Mouse (Mus musculus) right cerebral cortex, adult 18-20 months (tissue): ENCODE data around the gene Depdc1b.

Experiments
- DNase-seq: peaks from one replicate; pipeline ENCODE4 v3.0.0; 2022; ENCODE audit warnings: mixed read lengths

The Depdc1b gene

DNA sequence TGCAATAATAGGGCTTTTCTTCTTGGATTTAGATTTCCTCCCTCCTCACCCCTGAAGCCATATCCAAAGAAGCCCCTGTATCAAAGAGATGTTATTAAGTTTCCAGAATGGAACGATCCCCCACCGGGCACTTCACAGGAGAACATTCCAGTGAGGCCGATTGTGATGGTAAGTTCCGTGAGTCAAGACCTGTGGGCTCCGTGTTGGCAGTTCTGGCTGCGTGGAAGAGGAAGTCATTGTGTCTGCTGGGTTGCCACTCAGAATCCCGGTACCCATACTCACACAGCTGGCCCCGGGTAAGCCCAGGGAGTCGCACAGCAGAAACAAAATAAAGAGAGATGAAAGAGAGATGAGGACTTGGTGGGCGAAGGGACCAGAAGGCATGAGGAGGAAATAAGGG lies 41.2 kb downstream of the Depdc1b start:
- no peak for DNase-seq

DNA sequence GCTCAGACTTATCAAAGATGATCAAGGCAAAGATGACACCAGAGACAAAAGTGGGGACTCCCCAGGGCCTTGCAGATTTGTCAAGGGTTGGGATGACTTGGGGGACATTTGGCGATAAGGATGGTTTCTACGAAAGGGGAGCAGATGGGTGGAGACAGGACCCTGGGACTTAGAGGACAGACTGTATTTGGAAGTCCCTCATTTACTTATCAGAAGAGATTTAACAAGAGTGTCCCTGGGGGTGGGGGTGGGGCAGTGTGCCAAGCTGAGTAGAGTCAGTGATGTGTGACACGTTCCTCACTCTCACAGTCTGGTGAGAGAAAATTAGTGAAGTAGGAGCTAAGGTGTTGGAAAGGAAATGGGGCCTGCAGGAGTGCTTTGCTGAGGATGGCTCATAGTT lies 42.1 kb downstream of the Depdc1b start:
- no peak for DNase-seq

DNA sequence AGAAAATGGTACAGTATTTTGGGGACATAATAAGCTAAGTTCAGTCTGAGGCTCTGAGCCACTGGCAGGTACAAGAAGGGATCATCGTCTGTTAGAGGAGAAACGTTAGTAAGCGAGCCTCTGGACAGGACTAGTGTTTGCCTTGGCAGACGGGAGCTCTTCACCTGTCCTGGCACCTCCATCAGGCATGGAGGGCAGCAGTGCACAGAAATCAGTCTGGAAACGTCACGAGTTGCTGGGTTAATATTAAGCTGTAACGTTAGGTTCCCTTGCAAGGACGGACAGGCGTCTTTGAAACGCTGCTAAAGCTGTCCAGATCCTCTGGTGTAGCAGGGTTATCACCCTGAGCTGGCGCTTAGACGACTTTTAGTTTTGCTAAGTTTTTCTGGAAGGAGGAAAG lies 51.4 kb downstream of the Depdc1b start:
- no peak for DNase-seq

DNA sequence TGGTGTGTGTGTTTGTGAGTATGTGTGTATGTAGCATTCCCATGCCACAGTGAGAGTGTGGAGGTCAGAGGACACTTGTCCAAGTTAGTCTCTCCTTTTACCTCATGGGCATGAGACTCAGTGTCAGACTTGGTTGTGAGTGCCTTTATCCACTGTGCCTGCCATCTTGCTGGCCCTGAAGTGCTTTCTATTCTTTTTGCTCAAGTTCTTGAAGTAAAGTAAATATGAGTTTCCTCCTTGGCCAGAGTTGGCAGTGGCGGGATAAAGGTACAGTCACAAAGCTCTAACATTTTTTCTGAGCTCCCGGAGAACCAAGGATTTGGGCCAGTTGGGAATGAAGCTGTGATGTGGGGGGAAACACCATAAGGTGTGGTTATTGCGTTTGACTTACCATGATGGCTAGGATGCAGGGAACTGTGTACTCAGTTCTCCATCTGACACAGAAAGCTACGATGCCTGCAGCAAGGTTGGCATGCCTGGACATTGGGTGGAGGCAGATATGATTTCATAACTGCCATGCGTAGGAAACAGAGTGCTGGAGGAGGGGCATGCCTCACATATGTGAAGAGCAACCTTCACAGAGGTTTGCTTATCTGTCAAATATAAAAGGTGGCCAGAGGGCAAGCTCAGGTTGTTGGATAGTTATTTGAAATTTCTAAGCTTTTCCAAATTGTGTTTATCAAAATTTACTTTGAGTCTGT lies 54.3 kb downstream of the Depdc1b start:
- no peak for DNase-seq

DNA sequence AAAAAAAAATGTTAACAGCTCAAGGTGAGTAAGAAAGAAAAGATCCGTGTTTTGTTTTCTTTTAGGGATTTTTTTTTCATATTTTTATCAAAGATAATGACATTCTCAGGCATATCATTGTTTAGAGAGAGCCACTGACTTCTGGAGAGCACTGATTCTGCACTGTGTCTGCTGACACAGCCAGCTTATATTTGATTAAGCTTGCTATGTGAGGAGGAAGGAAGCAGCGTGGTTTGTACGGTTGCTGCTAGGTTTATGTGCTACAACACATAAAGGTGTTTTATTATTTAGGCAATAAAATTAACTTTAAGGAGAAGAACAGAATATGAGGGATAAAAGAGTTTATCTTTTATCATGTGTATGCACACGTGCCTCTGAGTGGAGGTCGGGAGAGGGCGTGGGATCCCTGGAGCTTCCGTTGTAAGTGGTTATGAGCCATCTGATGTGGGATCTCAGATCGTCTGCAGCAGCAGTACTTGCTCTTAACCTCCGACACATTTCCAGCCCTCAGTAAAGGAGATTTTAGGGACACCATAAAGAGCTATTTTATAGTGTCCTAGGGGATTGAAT lies 55.3 kb downstream of the Depdc1b start:
- no peak for DNase-seq

DNA sequence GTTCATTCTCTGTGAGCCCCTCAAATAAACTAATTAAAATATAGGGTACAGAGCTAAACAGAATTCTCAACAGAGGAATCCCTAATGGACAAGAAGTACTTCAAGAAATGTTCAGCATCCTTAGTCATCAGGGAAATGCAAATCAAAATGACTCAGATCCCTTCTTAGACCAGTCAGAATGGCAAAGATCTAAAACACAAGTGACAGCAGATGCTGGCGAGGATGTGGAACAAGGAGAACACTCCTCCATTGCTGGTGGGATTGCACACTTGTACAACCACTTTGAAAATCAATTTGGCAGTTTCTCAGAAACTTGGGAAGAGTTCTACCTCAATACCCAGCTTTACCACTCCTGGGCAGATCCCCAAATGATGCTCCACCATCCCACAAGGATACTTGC lies 57.1 kb downstream of the Depdc1b start:
- DNase-seq: peak; percentile 8

DNA sequence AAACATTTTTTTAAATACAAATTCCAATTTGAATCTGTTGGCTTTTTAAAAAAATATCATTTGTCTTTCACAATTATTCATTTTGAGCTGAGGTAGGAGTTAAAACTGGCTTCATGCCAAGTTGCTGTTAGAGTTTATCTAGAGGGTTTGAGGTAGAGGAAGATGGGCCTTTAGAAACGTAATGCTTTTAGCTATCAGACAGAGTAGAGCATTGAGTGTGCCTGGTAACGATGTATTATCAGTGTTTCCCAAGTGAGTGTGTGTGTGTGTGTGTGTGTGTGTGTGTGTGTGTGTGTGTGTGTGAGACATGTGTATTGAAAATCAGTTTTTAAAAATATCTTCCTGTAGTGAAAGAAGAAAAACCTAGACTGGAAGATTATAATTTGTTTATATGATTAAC lies 60.5 kb downstream of the Depdc1b start:
- no peak for DNase-seq

DNA sequence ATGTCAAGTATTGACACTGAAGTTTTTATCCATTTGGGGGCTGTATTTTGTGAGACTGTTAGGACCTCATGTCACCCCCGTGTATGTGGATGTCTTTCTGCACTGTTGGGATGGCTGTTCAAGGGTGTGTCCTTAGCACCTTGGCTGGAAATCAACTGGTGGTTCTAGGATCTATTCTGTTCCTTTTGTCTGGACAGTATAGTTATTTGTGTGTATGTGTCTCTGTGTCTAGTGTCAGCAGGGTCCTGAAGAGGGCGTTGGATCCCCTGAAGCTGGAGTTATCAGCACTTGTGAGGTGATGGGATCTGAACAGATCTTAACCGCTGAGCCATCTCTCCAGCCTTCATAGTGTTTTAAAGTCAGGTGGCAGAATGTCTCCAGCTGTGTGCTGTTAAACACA lies 65.0 kb downstream of the Depdc1b start:
- no peak for DNase-seq

DNA sequence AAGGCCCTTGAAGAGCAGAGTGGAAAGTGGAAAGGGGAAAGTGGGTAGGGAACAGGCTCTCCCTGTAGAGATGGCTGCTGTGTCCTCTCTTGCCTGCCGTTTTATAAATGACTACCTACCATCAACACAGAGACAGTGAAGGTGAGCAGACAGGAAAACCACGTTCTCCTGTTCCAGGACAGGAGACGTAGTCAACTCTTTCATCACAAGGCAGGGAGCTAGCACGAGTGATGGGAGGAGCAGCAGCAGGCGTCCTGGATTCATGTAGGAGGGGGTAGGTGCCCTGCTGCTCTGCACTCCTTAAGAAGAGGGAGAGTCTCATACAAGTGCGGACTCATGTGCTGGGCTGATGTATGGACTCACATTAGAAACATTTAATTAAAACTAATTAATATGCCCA lies 66.9 kb downstream of the Depdc1b start:
- DNase-seq: no peak

DNA sequence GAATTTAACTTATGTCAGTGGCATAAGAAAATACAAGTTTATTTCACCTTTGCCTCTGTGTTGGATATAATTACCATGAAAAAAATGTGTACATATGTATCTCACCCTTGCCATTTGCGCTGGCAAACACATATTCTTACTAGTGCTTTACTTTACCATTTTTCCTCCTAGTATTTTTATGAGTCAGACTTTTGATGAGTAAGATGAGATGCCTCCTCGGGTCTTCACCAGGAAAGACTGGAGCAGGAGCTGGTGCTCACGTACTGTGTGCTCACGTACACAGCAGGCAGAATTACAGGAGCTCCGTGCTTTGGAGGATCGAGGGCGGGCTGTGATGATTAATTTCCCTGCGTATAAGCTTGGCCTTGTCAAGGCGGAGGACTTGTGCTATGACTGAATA lies 69.9 kb downstream of the Depdc1b start:
- peak; percentile 30 for DNase-seq

DNA sequence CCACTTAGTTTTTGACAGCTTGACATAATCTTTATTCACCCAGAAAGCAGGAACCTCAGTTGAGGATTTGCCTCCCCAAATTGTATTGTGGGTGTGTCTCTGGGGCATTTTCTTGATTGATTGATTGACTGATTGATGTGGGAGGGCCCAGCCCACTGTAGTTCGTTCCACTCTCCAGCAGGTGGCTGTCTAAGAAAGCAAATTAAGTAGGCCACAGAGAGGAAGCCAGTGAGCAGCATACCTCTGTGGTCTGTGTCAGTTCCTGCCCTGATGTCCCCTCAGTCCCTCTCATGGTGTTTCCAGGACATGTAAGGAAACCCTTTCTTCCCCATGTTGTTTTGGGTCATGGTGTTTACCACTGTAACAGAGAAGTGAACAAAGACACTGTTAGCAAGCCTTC lies 74.4 kb downstream of the Depdc1b start:
- DNase-seq: peak; percentile 21

DNA sequence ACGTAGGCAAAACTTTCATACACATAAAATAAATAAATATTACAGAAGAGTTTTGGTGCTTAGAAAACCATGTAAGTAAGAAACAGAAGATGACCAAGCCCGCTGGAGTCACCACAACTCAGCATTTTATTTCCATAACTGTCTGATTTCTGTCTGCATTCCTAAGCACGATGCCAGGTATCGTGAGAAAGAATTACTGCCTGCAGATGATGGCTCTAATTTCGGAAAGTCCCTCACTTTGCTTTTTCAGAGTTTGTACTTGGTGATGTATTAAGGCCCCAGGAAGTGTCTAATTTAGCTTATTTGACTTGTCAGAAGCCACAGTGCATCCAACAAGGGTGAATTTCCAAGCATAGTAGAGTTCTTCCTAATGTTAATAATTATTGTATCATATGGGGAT lies 87.1 kb downstream of the Depdc1b start:
- no peak for DNase-seq

DNA sequence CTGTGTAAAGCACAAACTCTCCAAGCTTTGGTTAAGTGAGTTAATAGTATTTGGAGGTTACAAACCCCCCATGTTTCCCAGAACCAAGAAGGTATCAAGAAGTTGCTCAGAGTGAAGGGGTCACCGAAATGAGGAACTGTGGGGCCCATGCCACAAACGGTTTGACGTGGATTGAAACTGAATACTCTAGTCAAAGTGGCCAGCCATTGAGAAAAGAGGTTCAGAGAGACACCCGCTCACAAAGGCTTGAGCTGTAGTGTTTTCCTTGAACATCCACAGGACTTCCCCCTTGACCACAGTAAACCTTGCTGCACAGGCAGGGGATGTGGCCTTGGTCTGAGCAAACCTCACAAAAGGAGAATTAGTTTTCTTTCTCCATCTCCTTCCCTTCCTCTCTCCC lies 88.2 kb downstream of the Depdc1b start:
- no peak for DNase-seq

DNA sequence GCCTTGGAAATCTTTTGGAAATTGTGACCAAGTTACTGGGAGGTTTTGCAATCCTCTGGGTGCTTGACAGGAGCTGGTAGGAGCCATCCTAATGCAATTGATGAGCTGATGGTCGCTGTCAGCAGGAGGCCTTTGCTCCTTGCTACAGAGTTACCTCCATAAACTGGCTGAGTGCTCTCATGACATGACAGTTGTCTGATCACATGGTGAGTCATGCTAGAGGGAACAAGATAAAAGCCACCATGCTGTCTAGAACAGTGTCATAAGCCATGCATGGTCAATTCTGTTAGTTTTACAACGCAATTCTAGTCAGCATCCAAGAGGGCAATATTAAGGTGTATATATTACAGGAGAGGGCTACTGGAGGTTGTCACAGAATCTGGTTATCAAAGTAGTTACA lies 99.3 kb downstream of the Depdc1b start:
- DNase-seq: no peak

DNA sequence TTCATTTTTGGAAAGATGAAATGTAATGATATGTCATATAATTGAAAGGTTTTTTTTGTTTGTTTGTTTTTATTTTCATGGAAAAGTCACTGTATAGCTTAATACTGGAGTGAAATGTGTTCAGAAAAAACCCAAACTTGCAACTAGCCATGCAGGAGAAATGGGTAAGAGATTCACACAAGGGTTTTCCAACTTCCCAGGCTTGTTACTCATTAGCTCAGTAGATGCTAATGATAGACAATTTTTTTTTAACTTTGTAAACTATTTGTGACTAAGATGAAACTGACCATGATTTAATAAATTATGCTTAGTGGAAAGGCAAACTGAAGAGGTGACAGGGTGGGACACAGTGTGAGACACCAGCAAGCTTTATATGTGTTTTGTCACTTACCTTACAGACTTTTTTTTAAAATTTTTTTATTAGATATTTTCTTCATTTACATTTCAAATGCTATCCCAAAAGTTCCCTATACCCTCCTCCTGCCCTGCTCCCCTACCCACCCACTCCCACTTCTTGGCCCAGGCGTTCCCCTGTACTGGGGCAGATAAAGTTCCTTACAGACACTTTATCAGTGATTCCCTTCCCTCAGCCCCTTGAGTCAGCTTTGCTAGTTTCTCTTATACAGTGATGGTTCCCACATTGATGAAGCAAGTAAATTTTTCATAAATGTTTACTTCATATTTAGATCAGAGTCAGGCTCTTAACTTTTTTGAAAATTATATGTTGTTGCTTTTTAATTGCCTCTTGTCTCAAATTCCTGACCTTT lies 102.8 kb downstream of the Depdc1b start:
- no peak for DNase-seq

DNA sequence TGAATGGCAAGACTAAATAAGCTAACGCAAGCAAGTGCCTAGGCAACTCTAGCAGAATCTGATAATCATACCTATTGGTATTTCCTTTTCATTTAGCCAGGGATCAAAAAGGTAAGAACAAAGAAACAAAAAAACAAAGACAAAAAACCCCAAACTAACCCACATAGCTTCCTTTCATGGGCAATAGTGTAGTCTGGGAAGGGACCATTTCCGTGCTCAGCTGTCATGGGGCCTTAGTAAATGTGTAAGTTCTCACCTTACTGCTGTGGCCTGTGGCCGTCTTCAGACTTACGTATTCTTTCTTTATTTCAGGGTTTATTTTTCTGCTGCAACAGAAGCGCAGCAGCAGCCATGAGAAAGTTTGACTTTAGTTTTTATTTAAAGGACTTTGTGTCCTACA lies 110.2 kb downstream of the Depdc1b start:
- no peak for DNase-seq

DNA sequence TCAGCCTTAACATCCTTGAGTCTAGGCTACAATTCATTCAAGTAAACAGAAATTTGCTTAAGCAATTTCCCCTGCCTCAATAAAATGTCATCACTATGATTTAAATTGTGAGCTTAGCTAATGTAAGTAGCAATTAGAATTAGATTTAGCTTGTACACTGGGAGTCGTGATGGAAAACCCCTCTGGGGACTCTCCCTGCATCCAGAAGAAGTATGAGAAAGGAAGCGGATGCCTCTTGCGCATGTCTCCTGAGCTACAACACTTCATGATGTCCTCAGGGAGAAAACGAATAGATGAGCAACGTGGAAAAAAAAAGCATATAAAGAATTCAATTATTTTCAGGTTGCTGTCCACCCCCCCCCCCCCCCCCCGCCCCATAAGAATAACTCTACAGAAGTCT lies 112.7 kb downstream of the Depdc1b start:
- DNase-seq: no peak

DNA sequence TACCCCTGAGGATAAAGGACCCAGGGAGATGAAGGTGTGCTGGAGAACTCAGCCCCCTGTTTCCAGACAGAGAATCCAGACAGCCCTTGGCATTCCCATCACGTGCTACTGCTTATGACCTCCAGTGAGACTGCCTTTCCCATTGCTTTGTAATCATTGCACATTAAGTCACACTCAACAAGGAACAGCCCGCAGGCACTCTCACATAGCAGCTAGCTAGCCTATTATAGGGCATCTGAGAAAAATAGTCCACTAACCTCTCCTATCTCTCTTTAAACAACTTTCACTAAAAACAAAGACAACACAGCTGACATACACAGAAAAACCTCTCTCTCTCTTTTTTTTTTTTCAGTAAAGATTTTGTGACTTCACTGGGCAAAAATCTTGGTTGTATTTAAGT lies 113.5 kb downstream of the Depdc1b start:
- no peak for DNase-seq

DNA sequence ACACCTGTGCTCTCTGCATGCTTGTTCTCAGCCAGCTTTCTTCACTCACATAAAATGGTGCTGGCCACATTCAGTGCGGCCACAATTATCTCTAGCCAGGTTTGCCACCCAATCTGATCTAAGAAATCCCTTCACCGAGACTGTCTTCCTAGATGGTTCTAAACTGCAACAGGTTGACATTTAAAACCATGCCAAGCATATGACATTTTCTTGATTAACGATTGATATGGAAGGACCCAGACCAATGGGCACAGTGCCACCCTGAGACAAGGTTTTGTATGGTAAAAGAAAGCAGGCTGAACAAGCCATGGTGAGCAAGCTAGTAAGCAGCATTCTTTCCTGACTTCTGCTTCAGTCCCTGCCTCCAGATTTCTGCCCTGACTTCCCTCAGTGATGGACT lies 115.6 kb downstream of the Depdc1b start:
- DNase-seq: no peak

DNA sequence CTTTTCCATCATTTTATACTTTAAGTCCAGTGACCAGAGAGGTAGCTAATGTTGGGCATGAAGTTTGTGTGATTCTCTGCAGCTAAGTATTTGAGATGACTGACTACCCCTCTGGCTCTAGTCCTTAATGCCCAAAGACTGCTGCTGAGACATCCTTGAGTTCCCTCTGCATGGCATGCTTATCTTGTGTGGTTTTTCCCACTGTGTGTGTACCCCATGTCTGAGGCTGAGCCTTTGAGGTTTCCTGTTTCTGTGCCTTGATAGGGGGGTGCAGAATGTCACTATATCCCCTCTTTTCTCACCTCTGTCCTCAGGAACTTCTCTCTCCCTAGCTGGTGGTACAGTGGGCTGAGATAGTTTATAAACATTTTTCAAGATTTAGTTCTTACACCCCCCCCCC lies 119.6 kb downstream of the Depdc1b start:
- DNase-seq: no peak

DNA sequence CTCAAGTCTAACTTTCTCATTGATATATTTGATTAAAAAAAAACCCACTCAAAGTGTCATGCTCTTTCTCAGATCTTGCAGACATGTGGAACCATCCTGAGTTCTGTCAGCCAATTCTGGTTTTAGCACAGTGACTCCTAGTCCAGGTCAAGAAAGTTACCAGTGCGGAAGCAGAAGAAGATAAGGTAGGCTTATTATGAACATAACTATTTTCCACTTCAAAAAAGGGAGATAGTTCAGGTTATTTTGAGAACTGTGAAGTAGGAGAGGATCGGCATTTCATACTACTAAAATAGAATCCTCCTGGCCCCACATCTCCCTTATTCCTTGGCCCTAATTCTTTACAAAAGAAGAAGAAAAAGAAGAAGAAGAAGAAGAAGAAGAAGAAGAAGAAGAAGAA lies 121.3 kb downstream of the Depdc1b start:
- no peak for DNase-seq

DNA sequence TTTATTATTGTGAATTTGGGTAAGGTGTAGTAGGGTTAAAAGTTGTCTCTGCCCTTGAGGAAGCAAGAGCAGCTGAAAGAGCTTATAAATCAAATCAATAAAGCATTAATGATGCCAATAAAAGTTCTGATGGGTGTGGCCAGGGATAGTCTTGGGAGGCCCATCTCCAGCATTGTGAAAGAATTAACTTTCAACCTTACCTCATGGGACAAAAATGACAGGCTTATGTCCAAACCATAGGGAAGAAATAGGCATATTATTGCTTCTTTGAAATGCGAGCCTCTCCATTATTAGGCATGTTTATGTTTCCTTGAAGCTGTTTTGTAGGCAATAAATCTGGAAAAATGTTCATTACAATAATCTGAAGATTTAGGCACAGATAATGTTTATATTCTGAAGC lies 122.9 kb downstream of the Depdc1b start:
- no peak for DNase-seq

DNA sequence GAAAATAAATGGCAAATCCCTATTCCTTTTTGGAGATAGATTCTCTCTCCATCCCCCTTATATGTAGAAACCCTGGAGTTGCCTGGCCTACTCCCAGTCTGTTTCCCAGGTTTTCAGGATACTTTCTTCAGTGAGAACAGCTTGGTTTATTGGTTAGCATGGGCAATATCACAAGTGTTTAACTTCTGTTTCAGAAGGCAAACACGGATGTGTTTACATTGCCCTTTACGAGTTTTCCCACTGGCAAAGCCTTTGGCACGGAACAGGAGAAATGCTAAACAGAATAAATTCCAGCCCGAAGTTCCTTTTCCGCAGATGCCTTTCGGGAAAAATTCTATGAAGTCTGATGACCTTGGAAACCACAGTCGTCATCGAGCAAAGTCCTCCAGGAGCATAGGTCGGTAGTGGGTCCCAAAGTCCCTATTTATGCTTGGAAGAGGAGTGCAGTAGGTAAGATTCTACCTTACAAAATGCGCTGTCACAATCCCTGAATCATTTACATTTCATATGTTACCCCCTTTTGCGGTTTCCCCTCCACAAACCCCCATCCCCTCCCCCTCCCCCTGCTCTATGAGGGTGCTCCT lies 132.3 kb downstream of the Depdc1b start:
- no peak for DNase-seq
